Mouse (Mus musculus): ENCODE measurements around the gene Sorcs3.

DNA sequence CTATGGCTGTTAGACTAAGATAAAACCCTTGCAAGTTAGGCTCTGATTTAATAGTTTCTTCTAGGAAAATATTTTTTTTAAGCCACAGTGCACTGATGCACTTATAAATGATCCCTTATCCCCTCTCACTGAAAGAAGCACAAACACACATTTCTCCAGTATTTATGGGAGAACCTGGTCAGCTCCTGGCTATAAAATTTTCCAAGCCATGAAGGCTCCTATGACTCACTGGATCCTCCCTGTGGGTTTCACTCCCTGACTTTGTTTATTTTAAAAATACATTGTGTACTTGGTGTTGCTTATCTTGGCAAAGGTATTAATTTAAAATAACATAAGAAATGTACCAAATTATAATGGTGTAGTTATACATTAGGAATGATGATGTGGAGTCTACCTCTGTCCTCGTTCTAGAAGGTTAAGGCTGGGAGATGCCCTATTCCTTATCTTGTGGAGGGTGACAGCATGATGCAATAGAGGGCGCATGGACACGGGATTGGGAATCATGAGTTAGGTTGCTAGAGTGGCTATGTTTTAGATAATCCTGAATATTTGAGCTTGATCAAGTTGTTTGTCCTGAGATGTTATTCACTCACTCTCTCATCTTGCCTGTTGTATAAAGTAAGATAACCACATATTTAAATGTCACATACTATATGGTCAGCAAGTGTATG is 573.4 kb downstream of the Sorcs3 start:
- TF ChIP-seq E2F4 (IDR thresholded peaks at IDR 0.05; ENCODE audit: insufficient read depth) = no peak
- TF ChIP-seq POLR2AphosphoS2 (IDR thresholded peaks at IDR 0.05; ENCODE audit: insufficient read length, low read depth) = no peak
- TF ChIP-seq POLR2A (IDR thresholded peaks at IDR 0.05; ENCODE audit: insufficient read length, low read depth) = no peak
- TF ChIP-seq TCF12 (IDR thresholded peaks at IDR 0.05; ENCODE audit: insufficient read depth, poor library complexity, severe bottlenecking) = no peak
- TF ChIP-seq USF1 (IDR thresholded peaks at IDR 0.05; ENCODE audit: low read depth) = no peak
- TF ChIP-seq SRF (IDR thresholded peaks at IDR 0.05; ENCODE audit: control insufficient read depth, insufficient read length, low read depth) = no peak
